Mouse (Mus musculus) thymus, adult 2 months (tissue): ENCODE measurements around the gene Il13ra1.

Source experiments
- CTCF ChIP-seq: fragments of 200-500 bp; IDR thresholded peaks from 2 replicates; pipeline ENCODE4 v1.5.1; 2012; ENCODE audit warnings: mild to moderate bottlenecking, control low read depth, low read length, moderate library complexity, borderline replicate concordance; ENCODE audit not compliant: control insufficient read depth, poor library complexity, insufficient read depth; ENCODE audit errors: extremely low read depth
- POLR2A ChIP-seq: fragments of 200-500 bp; IDR thresholded peaks from 2 replicates; pipeline ENCODE4 v1.6.1; 2012; ENCODE audit warnings: mild to moderate bottlenecking, low read length, control low read depth, moderate library complexity; ENCODE audit not compliant: control insufficient read depth, poor library complexity, insufficient read depth; ENCODE audit errors: extremely low read depth

- no peak for TF ChIP-seq CTCF
- TF ChIP-seq POLR2A: no peak
These were observed 34.8 kb downstream of the Il13ra1 start for GRCm38 (mm10) chrX:36146746-36147145.
